ENCODE assay signal across 8 mouse cellular contexts in genomic region chr3:97609845-97610410, GRCm38 (mm10). TPM values are rescaled to one million over a fixed set of nuclear protein-coding genes. Genes with fewer than 3 reads are reported as not detected.
A peak's percentile ranks its signal among the peaks of the same experiment; 100 is the strongest.
DNase-seq lines count a peak whose midpoint lies in the region; ATAC-seq and TF ChIP-seq lines count a peak whose summit lies in the region.

Gene Chd1l (minus strand): TSS chr3:97610203.

- no peaks in the 10 kb centered on the region for H3K9me3 ChIP-seq in heart, embryonic 13.5 days
- H3K9me3 ChIP-seq in kidney, postnatal 0 days (replicated peaks; ENCODE audit: low read length): no peaks in the 10 kb centered on the region
- no peaks in the 10 kb centered on the region for H3K9me3 ChIP-seq in liver, embryonic 11.5 days (ENCODE audit: control insufficient read depth, low read length)

- peak within 1 kb of the TSS; percentile 94 for H3K4me3 ChIP-seq in brown adipose tissue, adult 24 weeks (ENCODE audit: insufficient read depth, low read depth, low read length)
- H3K4me3 ChIP-seq in heart, embryonic 13.5 days: peak within 1 kb of the TSS; percentile 84
- H3K4me3 ChIP-seq in kidney, postnatal 0 days (replicated peaks; ENCODE audit: low read depth, low read length): peak within 1 kb of the TSS; percentile 87
- peak within 1 kb of the TSS; percentile 70 for H3K4me3 ChIP-seq in liver, embryonic 11.5 days (ENCODE audit: low read depth, low read length)
- H3K4me3 ChIP-seq in myocyte: peak within 1 kb of the TSS; percentile 35

- peak within 1 kb of the TSS; percentile 83 for H3K27ac ChIP-seq in brown adipose tissue, adult 24 weeks (replicated peaks; ENCODE audit: low read depth, low read length)
- peak within 1 kb of the TSS; percentile 94 for H3K27ac ChIP-seq in heart, embryonic 13.5 days (replicated peaks)
- peak within 1 kb of the TSS; percentile 92 for H3K27ac ChIP-seq in kidney, postnatal 0 days
- peak within 1 kb of the TSS; percentile 78 for H3K27ac ChIP-seq in liver, embryonic 11.5 days (ENCODE audit: low read depth, low read length)

- peak; percentile 93 for TF ChIP-seq CTCF in kidney, postnatal 0 days (IDR thresholded peaks at IDR 0.05; ENCODE audit: low read depth)

- peak within 1 kb of the TSS; percentile 89 for H3K9ac ChIP-seq in heart, embryonic 13.5 days
- H3K9ac ChIP-seq in kidney, postnatal 0 days (ENCODE audit: low read depth, low read length): peak within 1 kb of the TSS; percentile 86
- peak within 1 kb of the TSS; percentile 83 for H3K9ac ChIP-seq in liver, embryonic 11.5 days (ENCODE audit: low read depth, low read length)

- H3K36me3 ChIP-seq in heart, embryonic 13.5 days: no peaks in the 10 kb centered on the region
- H3K36me3 ChIP-seq in kidney, postnatal 0 days (ENCODE audit: insufficient read depth, low read length): no peaks in the 10 kb centered on the region
- no peaks in the 10 kb centered on the region for H3K36me3 ChIP-seq in liver, embryonic 11.5 days (ENCODE audit: control insufficient read depth, insufficient read depth, low read length)
- no peaks in the 10 kb centered on the region for H3K36me3 ChIP-seq in myocyte (ENCODE audit: control insufficient read depth, insufficient read depth)

- DNase-seq in kidney, postnatal 0 days (ENCODE audit: low spot score): peak; percentile 93
- peak; percentile 94 for DNase-seq in liver, embryonic 11.5 days (ENCODE audit: low spot score)
- peak; percentile 91 to 98 for DNase-seq in spleen, postnatal 4 days (ENCODE audit: low spot score in 2 of 2)

- ATAC-seq in CD4-positive, CD25-positive, alpha-beta regulatory T cell, adult 4 months: peak; percentile 91
- ATAC-seq in erythroid progenitor cell, adult 5-6 weeks (replicated peaks; ENCODE audit: low FRiP score, poor library complexity, severe bottlenecking): peak; percentile 92
- peak; percentile 77 for ATAC-seq in heart, embryonic 13.5 days (ENCODE audit: extremely low read depth, insufficient number of reproducible peaks, low FRiP score, low TSS enrichment)
- peak; percentile 93 for ATAC-seq in kidney, postnatal 0 days (replicated peaks; ENCODE audit: low FRiP score, low read depth)
- peak; percentile 96 for ATAC-seq in liver, embryonic 11.5 days (replicated peaks; ENCODE audit: low FRiP score)

- peak; percentile 60 for TF ChIP-seq POLR2A in myocyte (IDR thresholded peaks at IDR 0.05; ENCODE audit: insufficient read length, low read depth)

- peaks cover 3% of the 10 kb centered on the region; the same call in 1 of the 2 replicates for H3K4me1 ChIP-seq in brown adipose tissue, adult 24 weeks (ENCODE audit: control insufficient read depth, insufficient read depth, insufficient read length, low read length)
- peaks cover 13% of the 10 kb centered on the region for H3K4me1 ChIP-seq in heart, embryonic 13.5 days
- no peaks in the 10 kb centered on the region for H3K4me1 ChIP-seq in kidney, postnatal 0 days (replicated peaks; ENCODE audit: insufficient read depth, low read length)
- peaks cover 9% of the 10 kb centered on the region for H3K4me1 ChIP-seq in liver, embryonic 11.5 days (replicated peaks; ENCODE audit: control insufficient read depth, insufficient read depth, low read length)

- H3ac ChIP-seq in myocyte (ENCODE audit: control insufficient read depth, insufficient read length): peak within 1 kb of the TSS; percentile 20

- WGBS in heart, embryonic 13.5 days: under 1% methylated on average over 46 of the region's 56 CpGs
- WGBS in kidney, postnatal 0 days: 1% methylated on average over 56 of the region's 56 CpGs
- under 1% methylated on average over 55 of the region's 56 CpGs for WGBS in liver, embryonic 11.5 days

- peak within 1 kb of the TSS; percentile 84 for H3K4me2 ChIP-seq in heart, embryonic 13.5 days
- peak within 1 kb of the TSS; percentile 73 for H3K4me2 ChIP-seq in kidney, postnatal 0 days (ENCODE audit: low read length)
- H3K4me2 ChIP-seq in liver, embryonic 11.5 days: peak within 1 kb of the TSS; percentile 71
- peak within 1 kb of the TSS; percentile 100 for H3K4me2 ChIP-seq in myocyte (ENCODE audit: low read depth)

- no peaks in the 10 kb centered on the region; the same call in 1 of the 2 replicates for H3K27me3 ChIP-seq in heart, embryonic 13.5 days (replicated peaks)
- no peaks in the 10 kb centered on the region for H3K27me3 ChIP-seq in kidney, postnatal 0 days (ENCODE audit: insufficient read depth, low read length)
- H3K27me3 ChIP-seq in liver, embryonic 11.5 days (replicated peaks; ENCODE audit: control insufficient read depth, insufficient read depth, low read length): no peaks in the 10 kb centered on the region
- H3K27me3 ChIP-seq in myocyte (ENCODE audit: control insufficient read depth, insufficient read depth, insufficient read length): peaks cover 5% of the 10 kb centered on the region

- no peaks in the 10 kb centered on the region for H3K79me2 ChIP-seq in myocyte (ENCODE audit: control insufficient read depth, insufficient read depth)

TF ChIP-seq in myocyte, 11 proteins besides CTCF, POLR2A, EP300 and RAD21:
- TF ChIP-seq MYOD1 (IDR thresholded peaks at IDR 0.05; ENCODE audit: control insufficient read depth in 1 of 3, insufficient read length in 2 of 3, low read depth in 2 of 3) (peak in 1 of 3 experiments; percentile 60), MYOG (IDR thresholded peaks at IDR 0.05; ENCODE audit: control insufficient read depth in 1 of 3, insufficient read depth in 1 of 3, insufficient read length in 2 of 3, low read depth in 2 of 3) (peak in 2 of 3 experiments; percentile 31 to 59), USF1 (IDR thresholded peaks at IDR 0.05; ENCODE audit: low read depth) (no peak), SRF (IDR thresholded peaks at IDR 0.05; ENCODE audit: control insufficient read depth, insufficient read length, low read depth) (no peak), TCF12 (IDR thresholded peaks at IDR 0.05; ENCODE audit: insufficient read depth, poor library complexity, severe bottlenecking) (no peak), MAX (IDR thresholded peaks at IDR 0.05; ENCODE audit: low read depth) (no peak), REST (IDR thresholded peaks at IDR 0.05; ENCODE audit: insufficient read depth, insufficient read length) (no peak), CEBPB (IDR thresholded peaks at IDR 0.05; ENCODE audit: insufficient read depth, poor library complexity, severe bottlenecking) (no peak), POLR2AphosphoS2 (IDR thresholded peaks at IDR 0.05; ENCODE audit: insufficient read length, low read depth) (peak; percentile 53), TCF3 (IDR thresholded peaks at IDR 0.05; ENCODE audit: insufficient read length, low read depth) (no peak), E2F4 (IDR thresholded peaks at IDR 0.05; ENCODE audit: insufficient read depth) (peak; percentile 70)

RNA-seq across cellular contexts. Expression of gene Chd1l, which starts in this region (rescaled TPM):
- 10 to 100 TPM; 24.9 to 38.2 TPM for polyA plus RNA-seq in CD4-positive, CD25-positive, alpha-beta regulatory T cell, adult 4 months (2017; shearing (Covaris generic))
- polyA plus RNA-seq in brown adipose tissue, adult 24 weeks (2012; ENCODE audit: insufficient read depth, insufficient read length, missing spikeins): 7.8 and 8.6 TPM in 2 replicates
- 5.8 and 7.1 TPM in 2 replicates for total RNA-seq in erythroid progenitor cell, adult 5-6 weeks (2015; ENCODE audit: low replicate concordance)
- 7.3 and 18.7 TPM in 2 replicates for total RNA-seq in erythroid progenitor cell, adult 5-6 weeks (2017; ENCODE audit: low replicate concordance)
- 14.1 and 15.1 TPM in 2 replicates for polyA plus RNA-seq in heart, embryonic 13.5 days (2015; fragmentation: Nextera tagmentation; extraction: Ambion mirVana)
- 15.1 and 16.4 TPM in 2 replicates for polyA plus RNA-seq in kidney, postnatal 0 days (2015; fragmentation: Nextera tagmentation; extraction: Ambion mirVana)
- polyA plus RNA-seq in liver, embryonic 11.5 days (2014; fragmentation: Nextera tagmentation; extraction: Ambion mirVana): 26.8 and 27.2 TPM in 2 replicates
- 3.3 TPM for polyA plus RNA-seq in myocyte (2012; fragmentation: generic; extraction: Trizol)

Comparison
In these comparisons a context has a peak if more than half of its experiments do, and no peak if none do; other contexts are left out.
1. Peak in every context shown above with its lines: DNase-seq, ATAC-seq, H3K4me3 ChIP-seq and H3K27ac ChIP-seq.
2. H3K4me3 ChIP-seq: peak in every context shown above with its lines; median percentile 94 in brown adipose tissue, adult 24 weeks; 87 in kidney, postnatal 0 days; 84 in heart, embryonic 13.5 days; 70 in liver, embryonic 11.5 days; 35 in myocyte.